Mouse (Mus musculus) embryonic fibroblast, embryonic 13.5 days (primary cell): ENCODE measurements at regions not wholly inside any gene's neighbourhood (a gene's known extent, or its start where the extent isn't known, plus 50 kb on each side); places are given as distances from the start of the nearest gene placed in this dataset.
"Not testable (repeated sequence)": the region's sequence is repeated elsewhere in the genome, so short reads cannot be mapped to it uniquely, and the experiment has no call there.

Experiments
- H3K27ac ChIP-seq: 2 replicates; pipeline ENCODE4 v1.5.1; 2012; ENCODE audit warnings: low read length, control low read depth, inconsistent platforms; ENCODE audit not compliant: insufficient read depth
- H3K4me1 ChIP-seq: 2 replicates; pipeline ENCODE4 v1.6.1; 2011; ENCODE audit warnings: low read length; ENCODE audit not compliant: control insufficient read depth, insufficient read depth
- H3K4me3 ChIP-seq: 2 replicates; pipeline ENCODE4 v1.5.1; 2011; ENCODE audit warnings: mild to moderate bottlenecking, control low read depth, low read length; ENCODE audit not compliant: insufficient read depth
- CTCF ChIP-seq: IDR thresholded peaks from 2 replicates; pipeline ENCODE4 v1.5.1; 2011; ENCODE audit warnings: mild to moderate bottlenecking, control low read depth, low read length, moderate library complexity, borderline replicate concordance; ENCODE audit not compliant: insufficient read depth
- POLR2A ChIP-seq: IDR thresholded peaks from 2 replicates; pipeline ENCODE4 v1.6.1; 2011; ENCODE audit warnings: low read depth, mild to moderate bottlenecking, control low read depth, low read length, moderate library complexity

GRCm38 (mm10) chr4:67224533-67224932 is 397.1 kb downstream of the Tlr4 start:
- H3K4me3 ChIP-seq = no peak overlapping the region
- H3K27ac ChIP-seq = no peak overlapping the region
- no peak for TF ChIP-seq POLR2A
- no peak for TF ChIP-seq CTCF
- no peaks in the 10 kb centered on the region for H3K4me1 ChIP-seq

- TF ChIP-seq POLR2A (no peak), CTCF (no peak)
- Histone ChIP-seq H3K4me1 (no peaks in the 10 kb centered on the region), H3K27ac (no peak overlapping the region), H3K4me3 (no peak overlapping the region)
Measured at GRCm38 (mm10) chr4:67229214-67229613, 401.8 kb downstream of the Tlr4 start.

GRCm38 (mm10) chr4:67273553-67273952 is 446.2 kb downstream of the Tlr4 start:
- no peak overlapping the region for H3K27ac ChIP-seq
- H3K4me1 ChIP-seq = no peaks in the 10 kb centered on the region
- TF ChIP-seq POLR2A (no peak), CTCF (no peak)
- H3K4me3 ChIP-seq = no peak overlapping the region

- TF ChIP-seq CTCF (no peak), POLR2A (no peak)
- H3K27ac ChIP-seq = no peak overlapping the region
- H3K4me1 ChIP-seq = no peaks in the 10 kb centered on the region
- H3K4me3 ChIP-seq = no peak overlapping the region
Measured at GRCm38 (mm10) chr4:67301020-67301419, 473.6 kb downstream of the Tlr4 start.

GRCm38 (mm10) chr4:67301740-67302139 is 474.4 kb downstream of the Tlr4 start:
- Histone ChIP-seq H3K27ac (no peak overlapping the region), H3K4me1 (no peaks in the 10 kb centered on the region), H3K4me3 (no peak overlapping the region)
- TF ChIP-seq CTCF = no peak
- TF ChIP-seq POLR2A = no peak

- not testable (repeated sequence) for H3K4me1 ChIP-seq, H3K27ac ChIP-seq, H3K4me3 ChIP-seq
Measured at GRCm38 (mm10) chr4:67320098-67320497, 492.7 kb downstream of the Tlr4 start.
